Mouse (Mus musculus) gastrocnemius, adult 8-10 months (tissue): ENCODE measurements around the gene Dact3. TPM values are rescaled to one million over a fixed set of nuclear protein-coding genes. Genes with fewer than 3 reads are reported as not detected.
A peak's percentile ranks its signal among the peaks of the same experiment; 100 is the strongest.

Source experiments
- DNase-seq, 2 experiments: peaks; one replicate each; pipeline ENCODE4 v3.0.0; 2022; ENCODE audit warnings: low spot score in 2 of 2
- total RNA-seq, 4 experiments: library from RNA; stranded (reverse); gene quantifications; 2 replicates each; pipeline ENCODE4 v1.2.4; 2022

Dact3 gene
- total RNA-seq, 4 experiments from 2014 or later, result 0.87 to 1.4 (median 1.1) TPM

- DNase-seq, result peak; percentile 76 to 82
These were observed 16.7 kb downstream of the Dact3 start, which contains the start of gene Gng8 for GRCm38 (mm10) chr7:16891641-16892351. TSS of gene Gng8 (plus strand) at chr7:16891786.

- no peak for DNase-seq
These were observed 17.2 kb downstream of the Dact3 start for GRCm38 (mm10) chr7:16892352-16892730.

GRCm38 (mm10) chr7:16893612-16894011 is 18.5 kb downstream of the Dact3 start:
- no peak for DNase-seq

GRCm38 (mm10) chr7:16894279-16894678 is 19.2 kb downstream of the Dact3 start:
- no peak for DNase-seq

- DNase-seq, result peak; percentile 59 to 65
These were observed 19.9 kb downstream of the Dact3 start for GRCm38 (mm10) chr7:16895000-16895399.

GRCm38 (mm10) chr7:16895511-16895910 is 20.4 kb downstream of the Dact3 start:
- no peak for DNase-seq

- no peak for DNase-seq
These were observed 25.4 kb downstream of the Dact3 start for GRCm38 (mm10) chr7:16900526-16900925.

GRCm38 (mm10) chr7:16903439-16903955 is 28.4 kb downstream of the Dact3 start:
- no peak for DNase-seq

- DNase-seq, result no peak
These were observed 29.1 kb downstream of the Dact3 start for GRCm38 (mm10) chr7:16904120-16904675.

GRCm38 (mm10) chr7:16905491-16906021 is 30.4 kb downstream of the Dact3 start:
- DNase-seq, result peak in 1 of 2 experiments; percentile 51

GRCm38 (mm10) chr7:16906281-16906680 is 31.2 kb downstream of the Dact3 start, which contains the start of gene Ptgir:
TSS of gene Ptgir (plus strand) at chr7:16906490.
- DNase-seq, result peak; percentile 69 to 80

GRCm38 (mm10) chr7:16906889-16907559 is 31.9 kb downstream of the Dact3 start:
- DNase-seq, result no peak

GRCm38 (mm10) chr7:16907842-16908241 is 32.7 kb downstream of the Dact3 start:
- DNase-seq, result no peak

- no peak for DNase-seq
These were observed 33.2 kb downstream of the Dact3 start for GRCm38 (mm10) chr7:16908367-16908766.

- no peak for DNase-seq
These were observed 33.7 kb downstream of the Dact3 start for GRCm38 (mm10) chr7:16908859-16909258.

GRCm38 (mm10) chr7:16909909-16910308 is 34.8 kb downstream of the Dact3 start:
- DNase-seq, result no peak

GRCm38 (mm10) chr7:16911904-16912303 is 36.8 kb downstream of the Dact3 start:
- no peak for DNase-seq

- DNase-seq, result peak; percentile 49 to 63
These were observed 37.2 kb downstream of the Dact3 start for GRCm38 (mm10) chr7:16912360-16912759.

- DNase-seq, result peak; percentile 57 to 58
These were observed 38.8 kb downstream of the Dact3 start for GRCm38 (mm10) chr7:16913806-16914452.

- DNase-seq, result no peak
These were observed 39.6 kb downstream of the Dact3 start for GRCm38 (mm10) chr7:16914453-16915343.
